Mouse (Mus musculus) left cerebral cortex, postnatal 36 days (tissue): ENCODE measurements around the gene Fhit. TPM values are rescaled to one million over a fixed set of nuclear protein-coding genes. Genes with fewer than 3 reads are reported as not detected.

ENCODE experiments used
- DNase-seq, 2 experiments: peaks; one replicate each; pipeline ENCODE4 v3.0.0; 2021 to 2022; ENCODE audit warnings: low spot score in 2 of 2, mixed read lengths in 1 of 2
- intact Hi-C: fragments of 180-260 bp; cut with DNase I; formaldehyde crosslinking; loops from one replicate; pipeline ENCODE4 v1.15.1; 2025
- total RNA-seq, 2 experiments: library from RNA; stranded (reverse); gene quantifications; 2 replicates each; pipeline ENCODE4 v1.2.3; 2021

Fhit gene
- total RNA-seq, 2 experiments from 2014 or later: 5.3 to 6.2 TPM

DNA sequence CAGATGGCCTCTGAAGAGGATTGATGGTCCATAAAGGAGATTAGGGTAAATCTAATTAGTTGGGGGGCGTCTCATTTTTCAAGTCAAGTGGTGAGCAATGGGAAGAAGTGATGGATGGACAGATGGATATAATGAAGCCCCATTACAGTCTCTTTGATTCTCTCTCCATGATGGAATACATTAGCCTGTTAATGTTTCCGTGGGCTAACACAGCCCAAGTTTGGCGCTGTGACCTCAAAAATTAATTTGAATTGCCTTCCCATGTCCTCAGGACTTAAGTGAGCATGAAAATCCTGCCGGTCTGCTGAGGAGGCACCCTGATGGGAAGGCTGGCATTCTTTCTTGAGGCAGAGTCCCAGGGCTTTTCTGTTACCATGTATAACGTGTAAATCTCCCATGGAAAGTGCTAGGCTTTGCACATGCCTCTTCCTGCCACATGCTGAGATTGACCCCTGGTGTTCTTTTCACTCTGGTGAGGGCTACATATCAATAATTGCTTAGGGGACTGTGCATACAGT is 1564.3 kb downstream of the Fhit start:
- DNase-seq: no peak
- intact Hi-C loops: no loop called here

GRCm38 (mm10) chr14:9589121-9589520 is 1572.7 kb downstream of the Fhit start:
- intact Hi-C loops: no loop called here
- DNase-seq: no peak

GRCm38 (mm10) chr14:9587900-9588299 is 1573.9 kb downstream of the Fhit start:
- DNase-seq: no peak
- intact Hi-C loops: no loop called here

- peak; percentile 19 to 32 for DNase-seq
- intact Hi-C loops: no loop called here
These were observed 1578.3 kb downstream of the Fhit start for GRCm38 (mm10) chr14:9583227-9584155.

DNA sequence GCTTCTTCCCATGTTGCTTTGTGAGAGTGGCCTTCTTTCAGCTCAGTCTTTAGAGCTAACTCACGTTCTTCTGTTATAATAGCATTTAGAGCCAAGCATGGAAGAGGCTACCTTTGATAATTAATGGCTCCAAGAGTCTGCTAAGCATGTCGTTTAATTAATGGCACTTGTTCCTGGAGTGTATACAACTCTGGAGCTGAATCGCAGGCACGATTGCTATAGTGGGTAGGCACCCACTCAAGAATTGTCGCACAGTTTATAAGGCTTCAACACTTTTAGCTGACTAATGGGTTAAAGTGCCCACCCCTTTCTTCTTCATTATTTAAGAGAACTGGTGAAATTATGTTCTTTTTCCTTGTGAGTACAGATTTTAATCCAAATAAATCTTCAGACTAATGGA is 1605.5 kb downstream of the Fhit start:
- DNase-seq: no peak
- intact Hi-C loops: no loop called here

GRCm38 (mm10) chr14:9555807-9556206 is 1606.0 kb downstream of the Fhit start:
- DNase-seq: no peak
- intact Hi-C loops: no loop called here

DNA sequence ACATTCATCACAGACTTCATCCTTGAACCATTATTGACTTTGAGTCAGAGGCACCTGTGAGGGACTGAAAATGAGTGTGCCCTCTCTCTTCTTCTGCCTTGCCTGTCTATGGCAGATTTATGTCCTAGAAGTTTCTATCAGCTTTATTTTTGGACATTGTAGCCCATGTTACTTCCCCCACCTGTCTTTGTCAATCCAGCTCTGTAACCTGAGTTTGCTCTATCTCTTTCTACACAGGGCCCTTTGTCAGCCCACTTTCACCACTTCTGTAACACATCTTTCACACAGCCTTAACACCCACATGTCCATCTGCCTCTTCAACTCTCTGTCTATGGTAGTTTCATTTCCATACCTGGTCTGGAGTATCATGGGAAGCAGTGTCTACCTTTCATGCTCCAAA is 1609.7 kb downstream of the Fhit start:
- DNase-seq: no peak

GRCm38 (mm10) chr14:9547952-9548351 is 1613.9 kb downstream of the Fhit start:
- intact Hi-C loops: no loop called here
- no peak for DNase-seq

More for the DNA sequence above, 1609.7 kb downstream of the Fhit start:
- intact Hi-C loops: no loop called here

DNA sequence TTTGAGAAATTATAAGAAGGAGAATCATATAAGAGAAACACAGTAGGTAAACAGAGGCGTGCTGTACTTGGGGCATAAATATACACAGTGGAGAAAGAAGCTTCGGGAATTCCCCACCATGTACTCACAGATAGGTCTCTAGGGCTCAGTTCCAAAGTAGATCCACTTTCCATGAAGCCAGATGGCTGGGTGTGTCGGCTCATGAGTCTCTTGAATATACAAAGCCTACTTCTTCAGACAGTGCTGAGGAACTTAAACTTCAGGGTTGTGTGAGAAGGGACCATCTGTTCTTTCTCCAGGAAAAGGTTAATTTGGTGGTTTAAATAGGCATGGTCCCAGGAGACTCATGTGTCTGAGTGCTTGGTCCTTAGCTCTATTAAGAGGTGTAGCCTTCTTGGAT is 1617.5 kb downstream of the Fhit start:
- intact Hi-C loops: no loop called here
- peak; percentile 30 to 32 for DNase-seq

GRCm38 (mm10) chr14:9535491-9535890 is 1626.3 kb downstream of the Fhit start:
- intact Hi-C loops: no loop called here
- DNase-seq: no peak

- intact Hi-C loops: no loop called here
- no peak for DNase-seq
These were observed 1632.6 kb downstream of the Fhit start for GRCm38 (mm10) chr14:9529247-9529646.

DNA sequence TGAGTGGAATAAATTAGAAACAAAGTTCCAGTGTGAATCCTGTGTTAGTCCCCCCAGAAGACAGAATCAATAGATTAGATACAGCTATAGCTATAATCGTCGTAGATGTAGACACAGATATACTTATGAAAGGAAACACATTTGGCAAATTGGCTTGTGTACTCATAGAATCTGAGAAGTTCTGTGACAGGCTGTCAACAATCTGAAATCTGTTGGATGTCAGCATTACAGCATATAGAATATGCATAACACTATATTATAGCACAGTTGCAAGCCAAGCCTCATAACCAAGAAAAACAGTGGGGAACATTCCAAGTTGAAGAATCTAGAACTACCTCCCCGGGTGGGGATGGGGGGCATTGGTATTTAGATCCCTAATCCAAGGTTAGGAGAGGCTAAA is 1635.7 kb downstream of the Fhit start:
- intact Hi-C loops: no loop called here
- DNase-seq: no peak

- DNase-seq: peak in 1 of 2 experiments; percentile 8
- intact Hi-C loops: no loop called here
These were observed 1644.2 kb downstream of the Fhit start for GRCm38 (mm10) chr14:9517651-9518050.

GRCm38 (mm10) chr14:9509678-9510077 is 1652.2 kb downstream of the Fhit start:
- peak in 1 of 2 experiments; percentile 16 for DNase-seq
- intact Hi-C loops: no loop called here

Other genes starting within 250 kb of the Fhit start
- 1 to 10 TPM; 1.2 TPM for gene Gm3839, start 194.7 kb upstream of the Fhit start, total RNA-seq